Mouse (Mus musculus) forebrain, embryonic 14.5 days (tissue): ENCODE measurements around the gene Kalrn. TPM values are rescaled to one million over a fixed set of nuclear protein-coding genes. Genes with fewer than 3 reads are reported as not detected.

Source experiments
- ATAC-seq: fragments of 200-750 bp; cut with Nextera tagmentation; 2 replicates; pipeline ENCODE4 v1.8.0; 2017; ENCODE audit warnings: mild to moderate bottlenecking, moderate library complexity
- DNase-seq: peaks from one replicate; pipeline ENCODE4 v3.0.0-alpha.2; 2015; ENCODE audit warnings: low spot score
- H3K27ac ChIP-seq: fragments of 300-500 bp; sonication (generic); 2 replicates; pipeline ENCODE4 v1.5.1; 2014; ENCODE audit warnings: low read depth, mild to moderate bottlenecking, control low read depth, low read length, moderate library complexity
- H3K27me3 ChIP-seq: fragments of 300-500 bp; sonication (generic); replicated peaks from 2 replicates; pipeline ENCODE4 v1.6.1; 2014; ENCODE audit warnings: low read length, control low read depth, mixed read lengths; ENCODE audit not compliant: control insufficient read depth, insufficient read depth
- H3K36me3 ChIP-seq: fragments of 300-500 bp; sonication (generic); 2 replicates; pipeline ENCODE4 v1.6.1; 2014; ENCODE audit warnings: low read length, control low read depth; ENCODE audit not compliant: control insufficient read depth, insufficient read depth
- H3K4me1 ChIP-seq: fragments of 300-500 bp; sonication (generic); 2 replicates; pipeline ENCODE4 v1.6.1; 2014; ENCODE audit warnings: antibody characterized with exemption, low read length, control low read depth; ENCODE audit not compliant: control insufficient read depth, insufficient read depth
- H3K4me2 ChIP-seq: fragments of 300-500 bp; sonication (generic); 2 replicates; pipeline ENCODE4 v1.6.1; 2014; ENCODE audit warnings: mild to moderate bottlenecking, control low read depth, low read length
- H3K4me3 ChIP-seq: fragments of 300-500 bp; sonication (generic); 2 replicates; pipeline ENCODE4 v1.5.1; 2014; ENCODE audit warnings: low read depth, low read length, control low read depth
- H3K9ac ChIP-seq: fragments of 300-500 bp; sonication (generic); 2 replicates; pipeline ENCODE4 v1.6.1; 2014; ENCODE audit warnings: mild to moderate bottlenecking, low read length, control low read depth, moderate library complexity
- H3K9me3 ChIP-seq: fragments of 300-500 bp; sonication (generic); replicated peaks from 2 replicates; pipeline ENCODE4 v1.6.1; 2016; ENCODE audit warnings: low read length, control low read depth, mixed read lengths; ENCODE audit not compliant: control insufficient read depth
- WGBS: fragments of 180-500 bp; shearing (Covaris S2); extraction: QIAGEN DNeasy Blood & Tissue Kit; methylation state at CpG from one replicate; pipeline ENCODE4 v1.1.7; 2014; 5-methylcytosine and 5-hydroxymethylcytosine counted together
- polyA plus RNA-seq: library from polyadenylated mRNA; unstranded; fragments of >200 nt; fragmentation: Nextera tagmentation; extraction: Ambion mirVana; gene quantifications from 2 replicates; pipeline ENCODE4 v1.2.1, GENCODE M21; 2014

Gene Kalrn
- polyA plus RNA-seq, 1 experiment from 2014 or later: 19.7 TPM

DNA sequence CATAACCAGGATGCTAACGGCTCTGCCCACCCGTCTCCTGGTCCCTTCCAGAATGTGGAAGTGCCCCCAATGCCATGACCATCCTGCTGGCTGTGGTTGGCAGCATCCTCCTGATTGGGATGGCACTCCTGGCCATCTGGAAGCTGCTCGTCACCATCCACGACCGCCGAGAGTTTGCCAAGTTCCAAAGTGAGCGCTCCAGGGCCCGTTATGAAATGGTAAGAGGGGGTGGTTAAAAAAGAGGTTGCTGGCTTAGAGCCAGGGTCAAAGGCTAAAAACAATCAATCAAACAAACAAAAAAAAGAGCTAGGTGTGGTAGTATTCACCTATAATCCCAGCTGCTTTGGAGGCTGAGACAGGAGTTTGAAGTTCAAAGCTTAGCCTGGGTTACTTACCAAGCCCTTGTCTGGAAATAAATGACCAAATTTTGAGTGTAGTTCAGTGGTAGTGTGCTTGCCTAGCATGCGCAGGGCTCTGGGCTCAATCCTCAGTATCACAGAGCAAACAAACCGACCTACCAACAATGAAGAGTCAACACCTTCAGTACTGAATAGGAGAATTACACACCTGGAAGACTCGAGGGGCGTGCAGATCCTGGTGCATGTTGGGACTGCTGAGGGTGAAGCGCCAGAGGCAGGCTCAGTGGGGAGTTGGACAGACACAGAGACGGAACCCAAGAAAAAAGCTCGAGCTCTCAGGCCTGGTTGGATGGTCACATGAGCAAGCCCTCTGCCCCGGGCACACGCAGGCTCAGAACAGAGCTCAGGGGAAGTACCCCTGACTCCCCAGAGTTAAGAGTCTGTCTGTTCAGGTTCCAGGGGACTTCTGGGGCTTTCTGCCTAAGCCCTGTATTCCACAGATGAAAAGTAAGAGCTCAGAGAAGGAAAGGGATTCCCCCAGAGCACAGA lies 625.4 kb downstream of the Kalrn start:
- Histone ChIP-seq H3K9ac (no peak overlapping the region), H3K36me3 (peaks cover 1% of the 10 kb centered on the region; the same call in 1 of the 2 replicates), H3K27me3 (no peaks in the 10 kb centered on the region), H3K27ac (no peak overlapping the region), H3K9me3 (no peaks in the 10 kb centered on the region), H3K4me1 (no peaks in the 10 kb centered on the region), H3K4me2 (no peak overlapping the region), H3K4me3 (no peak overlapping the region)
- DNase-seq (no peak), ATAC-seq (no peak)
- 75% methylated on average over 17 of the region's 17 CpGs for WGBS

- DNase-seq (no peak), ATAC-seq (no peak)
- 87% methylated on average over 7 of the region's 7 CpGs for WGBS
Observed at GRCm38 (mm10) chr16:33946021-33946420, 627.3 kb downstream of the Kalrn start.

DNA sequence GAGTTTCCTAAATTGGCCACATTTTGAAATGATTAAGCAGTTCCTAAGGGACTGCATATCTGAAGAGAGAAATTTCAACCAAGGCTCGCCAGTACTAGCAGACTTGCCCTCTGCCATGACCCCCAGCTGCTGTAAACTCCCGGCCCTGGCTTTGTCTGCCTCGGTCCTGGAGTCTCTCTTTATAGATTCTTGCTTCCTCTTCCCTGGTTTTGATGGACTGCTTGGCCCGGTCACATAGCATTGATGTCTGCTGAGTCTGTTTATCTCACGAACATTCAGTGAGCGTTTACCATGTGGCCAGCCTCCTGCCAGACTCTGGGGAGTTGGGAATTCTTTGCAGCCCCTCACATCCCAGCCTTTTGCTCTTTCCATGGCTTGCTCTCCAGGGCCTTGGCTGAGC lies 628.6 kb downstream of the Kalrn start:
- Histone ChIP-seq H3K36me3 (no peaks in the 10 kb centered on the region), H3K27me3 (no peaks in the 10 kb centered on the region), H3K4me1 (peaks cover 9% of the 10 kb centered on the region), H3K4me3 (no peak overlapping the region), H3K9me3 (no peaks in the 10 kb centered on the region), H3K9ac (no peak overlapping the region), H3K27ac (no peak overlapping the region), H3K4me2 (no peak overlapping the region)
- 81% methylated on average over 6 of the region's 6 CpGs for WGBS
- ATAC-seq (no peak), DNase-seq (no peak)

More at GRCm38 (mm10) chr16:33946021-33946420, 627.3 kb downstream of the Kalrn start:
- no peak overlapping the region for H3K4me3 ChIP-seq
- H3K36me3 ChIP-seq: no peaks in the 10 kb centered on the region
- H3K4me2 ChIP-seq: no peak overlapping the region
- no peaks in the 10 kb centered on the region for H3K9me3 ChIP-seq
- no peaks in the 10 kb centered on the region for H3K27me3 ChIP-seq
- H3K4me1 ChIP-seq: peaks cover 9% of the 10 kb centered on the region
- H3K9ac ChIP-seq: no peak overlapping the region
- H3K27ac ChIP-seq: no peak overlapping the region

GRCm38 (mm10) chr16:33944126-33944525 lies 629.2 kb downstream of the Kalrn start:
- Histone ChIP-seq H3K4me2 (no peak overlapping the region), H3K9me3 (no peaks in the 10 kb centered on the region), H3K4me1 (peaks cover 9% of the 10 kb centered on the region), H3K9ac (no peak overlapping the region), H3K36me3 (no peaks in the 10 kb centered on the region), H3K27me3 (no peaks in the 10 kb centered on the region), H3K4me3 (no peak overlapping the region), H3K27ac (no peak overlapping the region)
- DNase-seq (no peak), ATAC-seq (no peak)
- WGBS: 80% methylated on average over 4 of the region's 4 CpGs

GRCm38 (mm10) chr16:33943388-33943787 lies 629.9 kb downstream of the Kalrn start:
- ATAC-seq: no peak
- WGBS: 96% methylated on average over 6 of the region's 6 CpGs
- no peaks in the 10 kb centered on the region for H3K9me3 ChIP-seq

GRCm38 (mm10) chr16:33942341-33942740 lies 631.0 kb downstream of the Kalrn start:
- Histone ChIP-seq H3K4me1 (peaks cover 9% of the 10 kb centered on the region), H3K9ac (no peak overlapping the region), H3K4me2 (no peak overlapping the region), H3K27me3 (no peaks in the 10 kb centered on the region), H3K36me3 (no peaks in the 10 kb centered on the region), H3K27ac (no peak overlapping the region), H3K4me3 (no peak overlapping the region), H3K9me3 (no peaks in the 10 kb centered on the region)
- DNase-seq: peak; percentile 42
- no peak for ATAC-seq
- 68% methylated on average over 11 of the region's 11 CpGs for WGBS

More at GRCm38 (mm10) chr16:33943388-33943787, 629.9 kb downstream of the Kalrn start:
- H3K4me2 ChIP-seq: no peak overlapping the region
- DNase-seq: no peak
- no peak overlapping the region for H3K27ac ChIP-seq
- no peaks in the 10 kb centered on the region for H3K36me3 ChIP-seq
- H3K27me3 ChIP-seq: no peaks in the 10 kb centered on the region
- peaks cover 9% of the 10 kb centered on the region for H3K4me1 ChIP-seq
- no peak overlapping the region for H3K4me3 ChIP-seq
- H3K9ac ChIP-seq: no peak overlapping the region

GRCm38 (mm10) chr16:33941271-33941781 lies 632.0 kb downstream of the Kalrn start:
- Histone ChIP-seq H3K4me1 (peaks cover 9% of the 10 kb centered on the region), H3K4me3 (no peak overlapping the region), H3K36me3 (no peaks in the 10 kb centered on the region), H3K27me3 (no peaks in the 10 kb centered on the region), H3K4me2 (no peak overlapping the region), H3K27ac (no peak overlapping the region), H3K9ac (no peak overlapping the region), H3K9me3 (no peaks in the 10 kb centered on the region)
- DNase-seq: peak; percentile 66
- 59% methylated on average over 11 of the region's 11 CpGs for WGBS
- ATAC-seq: peak; percentile 56

GRCm38 (mm10) chr16:33940095-33940494 lies 633.2 kb downstream of the Kalrn start:
- Histone ChIP-seq H3K9me3 (no peaks in the 10 kb centered on the region), H3K4me1 (peaks cover 9% of the 10 kb centered on the region)

DNA sequence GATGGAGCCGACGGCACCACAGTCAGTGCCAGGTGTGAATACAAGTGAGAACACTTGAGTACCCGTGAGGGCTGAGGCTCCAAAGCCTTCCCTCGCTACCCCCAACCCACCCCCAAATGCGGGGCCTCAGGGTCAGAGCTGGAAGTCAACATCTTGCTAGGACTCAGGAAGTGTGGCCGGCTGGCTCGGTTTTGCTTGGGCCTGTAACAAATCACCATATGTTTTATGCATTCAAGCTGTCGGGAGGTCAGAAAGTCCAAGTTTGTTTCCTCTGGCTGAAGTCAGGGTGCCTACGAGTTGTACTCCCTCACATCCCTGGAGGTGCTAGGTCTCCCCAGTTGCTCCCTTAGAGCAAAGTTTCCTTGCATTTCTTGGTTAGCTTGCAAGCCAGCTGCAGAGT lies 633.7 kb downstream of the Kalrn start:
- ATAC-seq (no peak), DNase-seq (no peak)
- no peak overlapping the region for H3K27ac ChIP-seq
- H3K4me2 ChIP-seq: no peak overlapping the region
- H3K27me3 ChIP-seq: no peaks in the 10 kb centered on the region
- no peaks in the 10 kb centered on the region for H3K36me3 ChIP-seq
- 84% methylated on average over 9 of the region's 9 CpGs for WGBS
- no peak overlapping the region for H3K4me3 ChIP-seq
- no peak overlapping the region for H3K9ac ChIP-seq
- H3K9me3 ChIP-seq: no peaks in the 10 kb centered on the region
- peaks cover 10% of the 10 kb centered on the region for H3K4me1 ChIP-seq

More at GRCm38 (mm10) chr16:33940095-33940494, 633.2 kb downstream of the Kalrn start:
- no peak for DNase-seq
- Histone ChIP-seq H3K9ac (no peak overlapping the region), H3K4me2 (no peak overlapping the region), H3K27me3 (no peaks in the 10 kb centered on the region), H3K36me3 (no peaks in the 10 kb centered on the region), H3K4me3 (no peak overlapping the region), H3K27ac (no peak overlapping the region)
- no peak for ATAC-seq
- 84% methylated on average over 5 of the region's 5 CpGs for WGBS
